Comparison of ENCODE assay signal across 19 mouse cellular contexts in genomic region chr6:92176450-92176849, GRCm38 (mm10). TPM values are rescaled to one million over a fixed set of nuclear protein-coding genes. Genes with fewer than 3 reads are reported as not detected.
DNase-seq lines count a peak whose midpoint lies in the region; ATAC-seq and TF ChIP-seq lines count a peak whose summit lies in the region.
"Had no signal": no experiment of that assay in that cellular context is flagged by ENCODE, and none has a peak within 500 bp of the region (broad histone marks: within the 10 kb centered on the region; RNA-seq: fewer than 3 reads in every experiment).

No protein-coding gene starts in this region.

- H3K4me3 ChIP-seq in MEL (ENCODE audit: control insufficient read depth in 1 of 2, insufficient read depth in 1 of 2, low read depth in 2 of 2, low read length in 2 of 2): no peak overlapping the region
- no peak overlapping the region for H3K4me3 ChIP-seq in forebrain, embryonic 15.5 days

- peaks cover 8 to 30% of the 10 kb centered on the region in 2 experiments for H3K36me3 ChIP-seq in MEL (ENCODE audit: control insufficient read depth in 1 of 2, insufficient read depth in 2 of 2, low read length in 2 of 2)
- H3K36me3 ChIP-seq in forebrain, embryonic 15.5 days: peaks cover 54% of the 10 kb centered on the region

- 97% methylated on average over 1 of the region's 1 CpGs for WGBS in forebrain, embryonic 15.5 days

- H3K4me2 ChIP-seq in forebrain, embryonic 15.5 days (replicated peaks): no peak overlapping the region

- TF ChIP-seq CTCF in MEL (IDR thresholded peaks at IDR 0.05 in 2 of 3, conservative IDR thresholded peaks at IDR 0.05 in 1 of 3; ENCODE audit: control insufficient read depth in 1 of 3, insufficient read depth in 1 of 3, low read depth in 2 of 3, low read length in 3 of 3, poor library complexity in 1 of 3, severe bottlenecking in 1 of 3): no peak

- no peaks in the 10 kb centered on the region for H3K27me3 ChIP-seq in MEL (ENCODE audit: control insufficient read depth in 1 of 2, insufficient read depth in 2 of 2, low read length in 2 of 2)
- H3K27me3 ChIP-seq in forebrain, embryonic 15.5 days: no peaks in the 10 kb centered on the region
- H3K27me3 ChIP-seq: CH12.LX, Patski had no signal

- peak in 1 of 2 experiments; percentile 59; a peak in 1 of 4 replicates for TF ChIP-seq EP300 in MEL (IDR thresholded peaks at IDR 0.05; ENCODE audit: low read depth in 1 of 2, low read length in 2 of 2)

- no peaks in the 10 kb centered on the region for H3K9me3 ChIP-seq in MEL (replicated peaks; ENCODE audit: insufficient read depth, low read length)
- no peaks in the 10 kb centered on the region for H3K9me3 ChIP-seq in forebrain, embryonic 15.5 days

- 0 out of 2 replicates have a peak overlapping the region, but pooled peaks have one; percentile 29 for H3K27ac ChIP-seq in MEL (ENCODE audit: control insufficient read depth, low read depth, low read length)
- no peak overlapping the region for H3K27ac ChIP-seq in forebrain, embryonic 15.5 days (replicated peaks)

- DNase-seq in MEL (ENCODE audit: low read depth, low spot score) (peak; percentile 35), MEL-GATA-1-ER (ENCODE audit: extremely low read depth, low read depth) (peak; percentile 8)
- DNase-seq: adrenal gland, adult 2 months; adrenal gland, adult 8-10 months; adrenal gland, postnatal 10 days; adrenal gland, postnatal 14 days; adrenal gland, postnatal 25 days; adrenal gland, postnatal 36 days; cerebellum, adult 11 months; cerebellum, adult 11-12 months; cerebellum, adult 18-20 months; cerebellum, adult 2 months; cerebellum, adult 8-10 months had no signal

- H3K9ac ChIP-seq in MEL (ENCODE audit: control insufficient read depth, low read depth, low read length, poor library complexity, severe bottlenecking): no peak overlapping the region
- H3K9ac ChIP-seq in forebrain, embryonic 15.5 days (replicated peaks): no peak overlapping the region

- peaks cover 11% of the 10 kb centered on the region for H3K79me2 ChIP-seq in MEL (ENCODE audit: control insufficient read depth, insufficient read depth, low read length, poor library complexity)

- TF ChIP-seq RAD21 in MEL (IDR thresholded peaks at IDR 0.05; ENCODE audit: low read depth, low read length): no peak

- peaks cover 16 to 18% of the 10 kb centered on the region in 2 experiments for H3K4me1 ChIP-seq in MEL (ENCODE audit: control insufficient read depth in 1 of 2, insufficient read depth in 2 of 2, low read length in 2 of 2)
- no peaks in the 10 kb centered on the region for H3K4me1 ChIP-seq in forebrain, embryonic 15.5 days

- ATAC-seq in inflammation-experienced regulatory T-cells, adult 6 months: no peak
- ATAC-seq in forebrain, embryonic 15.5 days (replicated peaks): no peak
- ATAC-seq: activated CD4-positive, CD25-positive, alpha-beta regulatory T cell, adult 4 months; CD4-positive, CD25-positive, alpha-beta regulatory T cell, adult 4 months; Patski had no signal

- no peak for TF ChIP-seq POLR2A in MEL (IDR thresholded peaks at IDR 0.05; ENCODE audit: control insufficient read depth in 1 of 2, insufficient read depth in 1 of 2, low read depth in 1 of 2, low read length in 2 of 2, poor library complexity in 1 of 2)

TF ChIP-seq in MEL, 35 proteins besides CTCF, POLR2A, EP300 and RAD21:
- peak; percentile 48; the same call in 1 of the 2 replicates for TF ChIP-seq GATA1 (IDR thresholded peaks at IDR 0.05; ENCODE audit: low read depth, low read length)
- no peak for TF ChIP-seq JUND (IDR thresholded peaks at IDR 0.05; ENCODE audit: low read depth, low read length)
- TF ChIP-seq MYC (IDR thresholded peaks at IDR 0.05; ENCODE audit: low read depth, low read length): peak; percentile 57; the same call in 1 of the 2 replicates
TF ChIP-seq in MEL: peak in this region for 2.

RNA-seq across cellular contexts. Expression of gene Mrps25, which starts 7.4 kb away (rescaled TPM):
- total RNA-seq in MEL (2012; rRNA removed): 87.7 and 109 TPM in 2 replicates
- polyA plus RNA-seq in MEL (2012; ENCODE audit: insufficient read depth in 1 of 2, insufficient read length in 2 of 2, low read depth in 1 of 2, low replicate concordance in 2 of 2, missing spikeins in 1 of 2): 100 to 1,000 TPM in 1 of 2 experiments, 10 to 100 TPM in 1; 94.7 to 261 TPM
- 10 to 100 TPM; 40.1 to 68.0 (median 49.6) TPM for polyA plus RNA-seq in inflammation-experienced regulatory T-cells, adult 6 months (2017; shearing (Covaris generic))
- polyA plus RNA-seq in forebrain, embryonic 15.5 days (2015; fragmentation: Nextera tagmentation; extraction: Ambion mirVana): 58.5 and 63.2 TPM in 2 replicates

RNA-seq across cellular contexts. Expression of gene Rbsn, which starts 38.3 kb away (rescaled TPM):
- total RNA-seq in MEL (2012; rRNA removed): 14.3 and 16.1 TPM in 2 replicates
- 10 to 100 TPM in 1 of 2 experiments, not detected in 1; 16.3 TPM for polyA plus RNA-seq in MEL (2012; ENCODE audit: insufficient read depth in 1 of 2, insufficient read length in 2 of 2, low read depth in 1 of 2, low replicate concordance in 2 of 2, missing spikeins in 1 of 2)
- 10 to 100 TPM; 10.1 to 11.9 (median 11.5) TPM for polyA plus RNA-seq in inflammation-experienced regulatory T-cells, adult 6 months (2017; shearing (Covaris generic))
- 36.0 and 38.9 TPM in 2 replicates for polyA plus RNA-seq in forebrain, embryonic 15.5 days (2015; fragmentation: Nextera tagmentation; extraction: Ambion mirVana)
